Mouse (Mus musculus) 3134 (cell line): ENCODE data around the gene Atg14.
A peak's percentile ranks its signal among the peaks of the same experiment; 100 is the strongest.
"Not testable (repeated sequence)": the region's sequence is repeated elsewhere in the genome, so short reads cannot be mapped to it uniquely, and the experiment has no call there.

Experiments
- DNase-seq: peaks from one replicate; pipeline ENCODE4 v3.0.0-alpha.2; 2011; ENCODE audit warnings: low spot score; ENCODE audit not compliant: insufficient read length; ENCODE audit errors: extremely low read depth

The Atg14 gene

GRCm38 (mm10) chr14:47544877-47545276 is 25.6 kb downstream of the Atg14 start:
- DNase-seq, result no peak

DNA sequence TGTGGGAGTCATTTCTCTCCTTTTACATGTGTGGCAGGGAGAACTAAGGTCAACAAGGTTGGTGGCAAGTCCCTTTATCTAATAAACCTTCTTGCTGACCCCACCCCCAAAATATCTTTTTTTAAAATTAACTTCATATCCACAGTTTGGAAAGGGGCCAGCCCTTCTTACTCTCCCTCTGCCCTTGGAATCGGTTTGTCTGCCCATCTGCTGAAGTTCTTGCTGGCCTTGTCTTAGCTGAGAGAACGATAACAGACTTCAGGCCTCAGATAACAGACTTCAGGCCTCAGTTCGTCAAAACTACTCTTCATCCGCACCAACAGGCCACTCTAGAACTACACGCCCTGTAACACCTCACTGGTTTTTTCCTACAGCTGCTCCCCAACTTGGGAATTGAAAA is 26.2 kb downstream of the Atg14 start:
- DNase-seq, result no peak

- no peak for DNase-seq
Observed at GRCm38 (mm10) chr14:47542283-47542682, 28.2 kb downstream of the Atg14 start.

- DNase-seq, result no peak
Observed at GRCm38 (mm10) chr14:47541325-47541948, 29.0 kb downstream of the Atg14 start.

DNA sequence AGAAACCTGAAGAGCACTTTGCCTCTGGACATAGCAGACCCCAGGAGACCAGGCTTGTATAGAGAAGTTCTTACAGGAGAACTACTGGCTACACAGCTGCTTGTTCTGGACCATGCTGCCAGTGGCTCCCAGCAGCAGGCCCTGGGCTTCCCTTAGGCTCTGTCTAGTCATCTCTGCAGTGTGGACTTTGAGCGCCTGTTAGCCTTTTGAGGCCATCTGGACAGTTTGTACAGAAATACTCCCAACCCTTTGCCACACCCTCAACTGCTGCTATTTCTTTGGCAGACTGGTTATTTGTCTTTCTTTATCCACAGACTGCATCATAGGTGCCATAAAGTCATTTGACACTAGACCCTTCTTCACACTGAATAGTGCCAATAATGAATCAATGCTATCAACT is 35.4 kb downstream of the Atg14 start:
- no peak for DNase-seq

DNA sequence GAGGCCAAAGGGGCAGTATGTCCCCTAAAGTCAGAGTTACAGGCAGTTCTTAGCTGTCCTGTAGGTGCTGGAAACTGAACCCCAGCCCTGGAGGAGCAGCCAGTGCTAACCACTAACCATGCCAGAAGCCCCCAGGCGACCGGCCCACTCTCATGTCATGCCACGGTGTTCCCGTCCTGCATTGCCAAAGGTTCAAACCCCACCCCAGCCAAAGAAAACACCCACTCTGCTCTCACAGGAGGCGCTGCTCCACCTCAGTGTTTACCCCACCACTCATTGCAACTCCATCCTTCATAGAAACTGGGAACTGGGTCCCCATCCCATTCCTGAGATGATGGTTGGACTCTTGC is 36.3 kb downstream of the Atg14 start:
- peak; percentile 11 for DNase-seq

GRCm38 (mm10) chr14:47533365-47534175 is 36.9 kb downstream of the Atg14 start:
- DNase-seq, result peak; percentile 65

DNA sequence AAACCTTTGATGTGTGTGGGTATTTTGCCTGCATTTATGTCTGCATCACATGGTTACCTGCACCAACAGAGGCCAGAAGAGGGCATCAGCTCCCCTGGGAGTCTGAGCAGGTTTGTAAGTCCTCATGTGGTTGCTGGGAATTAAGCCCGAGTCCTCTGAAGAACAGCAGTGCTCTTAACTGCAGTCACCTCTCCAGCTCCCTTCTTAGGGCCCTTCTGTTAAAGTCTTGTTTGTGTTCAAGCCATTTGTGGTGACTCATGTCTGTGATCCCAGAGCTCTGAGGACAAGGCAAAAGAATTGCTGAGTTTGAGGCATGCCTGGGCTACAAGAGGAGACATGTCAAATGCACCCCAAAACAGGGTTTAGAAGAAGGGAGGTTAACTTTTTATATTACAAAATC is 38.0 kb downstream of the Atg14 start:
- peak; percentile 15 for DNase-seq

- DNase-seq, result not testable (repeated sequence)
Observed at GRCm38 (mm10) chr14:47529592-47529991, 40.9 kb downstream of the Atg14 start.

- DNase-seq, result no peak
Observed at GRCm38 (mm10) chr14:47529019-47529418, 41.4 kb downstream of the Atg14 start.

GRCm38 (mm10) chr14:47528293-47528692 is 42.2 kb downstream of the Atg14 start:
- DNase-seq, result no peak

- no peak for DNase-seq
Observed at GRCm38 (mm10) chr14:47527833-47528232, 42.6 kb downstream of the Atg14 start.

GRCm38 (mm10) chr14:47525861-47526260 is 44.6 kb downstream of the Atg14 start:
- no peak for DNase-seq

DNA sequence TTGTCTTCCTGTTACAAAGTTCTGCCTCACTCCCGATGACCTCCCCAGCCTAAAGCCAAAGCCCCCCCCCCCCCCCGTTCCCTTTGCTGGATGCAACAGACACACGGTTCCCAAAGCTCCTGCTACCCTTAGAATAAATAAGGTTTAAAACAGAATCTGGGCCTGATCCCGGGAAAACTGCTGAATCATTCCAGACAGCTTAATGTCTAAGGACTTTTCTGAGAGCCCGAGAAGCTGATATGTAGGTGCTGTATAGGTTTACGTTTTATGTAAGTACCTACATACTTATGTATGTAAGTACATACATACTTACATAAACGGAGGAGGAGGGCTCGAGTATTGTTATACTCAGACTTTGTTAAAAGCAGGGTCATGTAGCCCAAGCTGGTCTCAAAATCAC is 45.1 kb downstream of the Atg14 start:
- DNase-seq, result no peak

GRCm38 (mm10) chr14:47522301-47522700 is 48.1 kb downstream of the Atg14 start:
- DNase-seq, result no peak

- DNase-seq, result no peak
Observed at GRCm38 (mm10) chr14:47521609-47522008, 48.8 kb downstream of the Atg14 start.

DNA sequence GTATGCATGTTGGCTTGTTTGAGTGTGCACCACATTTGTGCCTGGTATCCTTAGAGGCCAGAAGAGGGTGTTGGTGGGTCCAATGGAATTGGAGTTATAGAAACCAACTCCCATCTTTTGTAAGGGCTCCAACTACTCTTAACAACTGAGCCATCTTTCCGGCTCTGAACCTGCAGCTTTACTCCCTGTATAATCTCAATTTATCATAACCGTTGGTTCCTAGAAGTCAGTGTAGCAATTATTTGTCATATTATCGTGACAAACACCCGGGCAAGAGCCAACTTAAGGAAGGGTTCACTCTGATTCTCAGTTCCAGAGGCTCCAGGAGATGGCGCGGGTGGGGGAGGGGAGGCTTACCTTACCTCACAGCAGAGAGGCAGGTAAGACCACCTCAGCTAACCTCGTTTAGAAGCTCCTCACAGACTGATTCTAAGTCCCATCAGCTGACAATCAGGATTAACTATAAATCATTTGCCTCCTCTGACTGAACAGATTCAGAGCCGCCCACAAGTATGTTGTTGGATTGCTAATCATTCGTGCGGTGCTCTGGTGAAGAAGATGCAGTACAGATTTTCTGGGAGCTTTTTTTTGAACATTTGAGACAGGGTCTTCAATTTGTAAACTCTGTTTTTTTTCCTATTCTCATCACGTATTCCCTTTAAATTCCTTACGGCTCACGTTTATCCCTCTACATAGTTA is 49.5 kb downstream of the Atg14 start:
- DNase-seq, result no peak

DNA sequence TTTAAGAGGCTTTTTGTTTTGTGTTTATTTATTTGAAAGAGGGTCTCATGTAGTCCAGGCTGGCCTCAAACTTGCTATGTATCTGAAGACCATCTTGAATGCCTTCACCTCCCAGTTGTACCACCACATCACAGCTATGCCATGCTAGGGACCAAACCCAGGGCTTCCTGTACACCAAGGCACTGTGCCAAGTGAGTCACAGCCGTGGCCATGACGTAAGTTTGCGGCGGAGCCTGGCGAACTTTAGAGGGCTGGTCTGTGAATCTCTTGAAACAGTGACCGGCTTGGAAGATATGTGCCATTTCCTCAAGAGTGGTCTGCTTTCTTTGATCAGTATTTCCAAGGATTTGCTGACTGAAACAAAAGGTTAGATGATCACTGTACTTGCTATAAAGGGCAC is 51.8 kb downstream of the Atg14 start:
- peak; percentile 76 for DNase-seq

DNA sequence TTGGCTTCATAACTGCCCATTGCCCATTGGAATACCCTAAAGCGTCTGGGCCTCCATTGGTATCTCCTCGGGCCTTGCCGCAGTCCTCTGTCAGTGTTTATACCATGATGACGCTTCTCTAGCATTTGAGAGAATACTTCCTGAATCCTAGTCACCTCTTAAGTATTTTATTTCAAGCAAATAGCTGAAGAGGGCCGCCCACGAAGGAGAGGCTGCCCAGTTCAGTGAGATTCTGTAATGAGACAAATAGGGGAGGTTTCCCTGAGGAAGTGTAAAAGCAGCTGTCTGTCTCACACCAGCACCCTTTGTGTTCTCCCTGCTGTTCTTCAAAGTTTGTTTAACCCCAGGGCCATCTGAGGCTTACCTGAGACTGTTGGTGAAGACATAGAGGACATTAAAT is 53.7 kb downstream of the Atg14 start:
- no peak for DNase-seq

DNA sequence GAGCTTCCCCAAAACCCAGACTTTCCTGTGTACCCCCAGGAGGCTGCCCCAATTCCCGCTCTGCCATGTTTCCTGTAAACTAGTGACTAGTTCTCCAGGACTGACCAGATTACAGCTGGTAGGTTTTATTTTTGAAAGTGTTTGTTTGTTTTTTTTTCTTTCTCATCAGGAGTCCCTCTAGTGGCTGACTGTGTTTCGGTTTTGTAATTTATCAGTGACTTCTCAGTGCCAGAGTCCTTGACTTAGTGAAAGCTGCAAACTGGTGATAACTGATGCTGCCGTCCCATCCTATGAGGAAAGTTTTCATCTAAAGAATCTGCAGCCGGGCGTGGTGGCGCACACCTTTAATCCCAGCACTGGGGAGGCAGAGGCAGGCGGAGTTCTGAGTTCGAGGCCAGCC is 54.8 kb downstream of the Atg14 start:
- no peak for DNase-seq

GRCm38 (mm10) chr14:47514816-47515453 is 55.5 kb downstream of the Atg14 start:
- no peak for DNase-seq
